Mouse (Mus musculus): ENCODE data around the gene Bsg.
"Not testable (repeated sequence)": the region's sequence is repeated elsewhere in the genome, so short reads cannot be mapped to it uniquely, and the experiment has no call there.

Gene Bsg

DNA sequence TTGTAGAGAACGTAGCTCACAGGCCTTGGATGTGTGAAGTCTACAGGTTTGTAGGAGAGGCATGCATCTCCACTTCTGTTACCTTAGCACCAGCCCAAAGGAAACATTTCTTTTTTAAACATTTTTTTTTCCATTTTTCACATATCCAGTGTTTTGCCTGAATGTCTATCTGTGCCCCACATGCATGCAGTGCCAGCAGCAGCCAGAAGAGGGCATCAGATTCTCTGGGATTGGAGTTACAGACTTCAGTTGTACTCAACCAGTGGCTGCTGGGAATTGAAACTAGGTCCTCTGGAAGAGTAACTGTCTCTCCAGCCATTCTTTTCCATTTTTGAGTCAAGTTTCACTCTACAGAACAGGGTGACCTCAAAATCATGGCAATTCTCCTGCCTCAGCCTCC is 28.2 kb downstream of the Bsg start:
- DNase-seq (ENCODE audit: low spot score): no peak

DNA sequence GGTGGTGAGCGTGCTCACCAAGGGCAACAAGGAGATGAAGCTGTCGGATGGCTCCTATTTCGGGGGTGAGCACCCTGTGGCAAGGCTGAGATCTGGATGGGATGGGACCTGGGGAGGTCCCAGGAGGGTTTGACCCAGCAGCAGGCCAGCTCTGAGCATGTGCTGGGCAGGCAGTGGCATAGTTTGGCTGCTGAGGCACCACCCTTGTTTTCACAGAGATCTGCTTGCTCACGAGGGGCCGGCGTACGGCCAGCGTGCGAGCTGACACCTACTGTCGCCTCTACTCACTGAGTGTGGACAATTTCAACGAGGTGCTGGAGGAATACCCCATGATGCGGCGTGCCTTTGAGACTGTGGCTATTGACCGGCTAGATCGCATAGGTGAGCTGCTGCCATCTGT is 29.6 kb downstream of the Bsg start:
- DNase-seq (ENCODE audit: low spot score): no peak

GRCm38 (mm10) chr10:79735361-79735760 is 31.1 kb downstream of the Bsg start:
- no peak for DNase-seq (ENCODE audit: low spot score)

DNA sequence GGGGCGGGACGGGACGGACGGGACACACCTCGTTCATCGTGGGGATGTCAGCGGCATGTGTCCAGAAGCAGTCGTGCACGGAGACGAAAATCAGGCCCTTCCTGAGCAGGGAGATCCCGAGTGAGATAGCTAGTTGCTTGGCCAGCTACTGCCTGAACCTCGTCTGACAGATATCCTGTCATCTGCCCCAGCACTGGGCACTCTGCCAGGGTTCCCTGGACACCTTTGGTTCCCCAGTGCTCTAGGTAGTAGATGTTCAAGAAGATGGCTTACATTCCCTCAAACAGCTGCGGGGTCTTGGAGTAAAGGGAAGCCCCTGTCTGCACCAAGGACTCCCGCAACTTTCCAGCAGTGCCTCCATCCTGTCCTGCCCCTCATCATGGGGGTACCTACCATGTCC is 32.4 kb downstream of the Bsg start:
- no peak for DNase-seq (ENCODE audit: low spot score)

GRCm38 (mm10) chr10:79738259-79738658 is 34.0 kb downstream of the Bsg start:
- DNase-seq (ENCODE audit: low spot score): no peak

GRCm38 (mm10) chr10:79739234-79739633 is 34.9 kb downstream of the Bsg start:
- no peak for DNase-seq (ENCODE audit: low spot score)

GRCm38 (mm10) chr10:79740863-79741262 is 36.6 kb downstream of the Bsg start:
- peak; percentile 45 for DNase-seq (ENCODE audit: low spot score)

DNA sequence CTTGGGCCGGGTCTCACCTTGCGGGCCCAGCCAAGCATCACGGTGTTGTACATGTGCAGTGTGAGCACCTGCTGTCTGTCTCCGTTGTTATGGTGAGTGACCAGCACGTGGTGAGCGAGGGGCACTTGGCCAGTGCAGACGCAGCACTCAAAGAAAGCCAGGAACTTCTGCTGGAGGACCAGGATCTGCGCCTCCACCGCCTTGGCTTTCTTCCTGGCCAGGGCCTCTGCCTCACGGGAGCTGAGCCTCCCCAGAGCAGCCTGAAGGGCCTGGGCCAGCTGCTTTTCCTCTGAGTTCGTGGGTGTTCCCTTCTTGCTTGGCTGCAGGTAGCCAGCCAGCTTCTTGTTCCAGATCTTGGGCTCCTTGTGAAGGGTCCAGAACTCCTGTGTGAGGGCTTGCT is 38.9 kb downstream of the Bsg start:
- no peak for DNase-seq (ENCODE audit: low spot score)

GRCm38 (mm10) chr10:79743650-79744365 is 39.5 kb downstream of the Bsg start:
- DNase-seq (ENCODE audit: low spot score): no peak

DNA sequence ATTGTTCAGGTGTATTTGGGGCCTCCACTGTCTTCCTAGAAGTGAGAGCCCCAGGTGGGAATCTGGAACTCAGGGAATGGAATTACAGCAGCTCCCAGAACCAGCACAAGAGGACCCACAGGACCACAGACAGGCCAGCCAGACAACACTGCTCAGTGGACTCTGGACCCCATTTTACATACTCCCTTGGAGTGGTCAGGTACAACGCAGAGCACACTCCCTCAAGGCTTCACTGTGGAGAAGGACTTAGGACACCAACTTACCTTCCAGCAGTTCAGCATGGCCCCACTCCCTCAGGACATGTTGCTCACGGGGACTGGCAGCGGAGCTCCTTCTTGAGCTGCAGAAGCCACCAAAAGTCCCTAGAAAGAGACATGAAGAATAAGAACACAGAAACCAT is 41.1 kb downstream of the Bsg start:
- no peak for DNase-seq (ENCODE audit: low spot score)

DNA sequence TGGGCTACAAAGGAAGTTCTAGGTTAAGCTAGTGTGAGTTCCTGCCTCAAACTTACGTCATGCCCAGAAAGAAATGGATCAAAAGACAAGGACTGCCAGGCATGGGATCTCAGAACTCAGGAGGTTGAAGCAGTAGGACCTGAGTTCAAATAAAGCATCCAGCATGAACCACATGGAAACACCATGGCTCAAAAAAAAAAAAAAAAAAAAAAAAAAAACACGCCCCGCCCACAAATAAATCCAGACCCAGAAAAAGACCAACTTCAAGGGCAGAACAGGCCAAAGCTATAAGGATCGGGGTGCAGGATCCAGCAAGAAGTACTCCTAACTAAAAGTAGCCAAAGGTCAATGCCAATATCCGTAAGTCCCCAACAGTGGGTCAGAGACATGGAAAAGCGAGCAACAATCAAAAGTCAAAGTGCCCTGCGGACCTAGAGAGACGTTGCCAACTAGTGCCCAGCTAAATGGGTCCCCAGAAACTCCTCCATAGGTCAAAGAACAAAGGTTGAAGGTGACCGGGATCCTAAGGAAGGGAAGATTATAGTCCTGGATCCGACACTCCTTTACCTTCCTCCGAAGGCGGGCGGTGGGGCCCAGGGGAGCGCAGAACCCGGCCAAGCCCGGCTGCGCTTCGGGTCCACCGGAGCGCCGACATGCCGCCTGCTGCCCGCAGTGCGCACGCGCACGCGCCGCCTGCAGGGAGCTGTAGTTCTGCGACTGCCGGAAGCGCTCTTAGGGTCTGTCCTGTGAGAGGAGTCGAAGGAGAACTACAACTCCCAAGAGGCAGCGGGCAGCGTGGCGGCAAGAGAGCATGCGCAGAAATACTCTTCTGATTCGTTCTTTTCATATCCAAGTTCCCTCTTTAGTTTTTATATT is 41.8 kb downstream of the Bsg start, which contains the start of gene Polrmt:
Gene Polrmt, minus strand, starts transcription at position 684 of the 876 bp plus-strand sequence.
- DNase-seq (ENCODE audit: low spot score): peak; percentile 99

DNA sequence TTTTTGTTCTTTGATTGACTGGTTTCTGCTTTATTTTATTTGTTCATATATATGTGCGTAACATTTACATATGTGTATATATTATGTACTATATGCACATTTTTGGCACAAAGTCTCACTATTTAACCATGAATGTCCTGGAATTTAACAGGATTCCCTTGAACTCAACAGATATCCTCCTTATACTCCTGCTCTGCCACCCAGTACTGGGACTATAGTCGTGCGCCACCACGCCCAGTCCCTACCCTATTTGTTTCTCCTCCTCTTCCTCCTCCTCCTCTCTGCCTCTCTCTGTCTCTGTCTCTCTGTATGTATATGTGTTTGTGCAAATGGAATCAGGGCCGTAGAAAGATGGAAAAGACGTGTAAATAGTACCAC is 42.5 kb downstream of the Bsg start:
- DNase-seq (ENCODE audit: low spot score): no peak

DNA sequence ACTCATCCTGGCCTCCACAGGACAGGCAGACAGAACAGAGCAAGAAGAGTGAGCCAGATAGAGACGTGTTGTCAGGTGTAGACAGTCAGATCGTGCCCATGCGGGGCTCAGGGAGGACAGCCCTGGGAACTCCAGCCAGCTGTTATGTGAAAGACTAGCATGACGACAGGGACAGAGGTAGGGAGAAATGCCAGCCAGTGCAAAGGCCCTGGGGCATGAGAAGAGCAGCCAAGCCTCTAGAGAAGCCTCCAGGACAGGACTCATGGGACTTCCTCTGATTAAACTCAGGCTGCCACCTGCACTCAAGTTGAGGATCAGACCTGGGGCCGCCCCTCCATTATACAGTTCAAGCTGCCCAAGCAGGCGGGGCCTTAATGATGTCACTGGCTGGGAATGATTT is 44.2 kb downstream of the Bsg start:
- no peak for DNase-seq (ENCODE audit: low spot score)

DNA sequence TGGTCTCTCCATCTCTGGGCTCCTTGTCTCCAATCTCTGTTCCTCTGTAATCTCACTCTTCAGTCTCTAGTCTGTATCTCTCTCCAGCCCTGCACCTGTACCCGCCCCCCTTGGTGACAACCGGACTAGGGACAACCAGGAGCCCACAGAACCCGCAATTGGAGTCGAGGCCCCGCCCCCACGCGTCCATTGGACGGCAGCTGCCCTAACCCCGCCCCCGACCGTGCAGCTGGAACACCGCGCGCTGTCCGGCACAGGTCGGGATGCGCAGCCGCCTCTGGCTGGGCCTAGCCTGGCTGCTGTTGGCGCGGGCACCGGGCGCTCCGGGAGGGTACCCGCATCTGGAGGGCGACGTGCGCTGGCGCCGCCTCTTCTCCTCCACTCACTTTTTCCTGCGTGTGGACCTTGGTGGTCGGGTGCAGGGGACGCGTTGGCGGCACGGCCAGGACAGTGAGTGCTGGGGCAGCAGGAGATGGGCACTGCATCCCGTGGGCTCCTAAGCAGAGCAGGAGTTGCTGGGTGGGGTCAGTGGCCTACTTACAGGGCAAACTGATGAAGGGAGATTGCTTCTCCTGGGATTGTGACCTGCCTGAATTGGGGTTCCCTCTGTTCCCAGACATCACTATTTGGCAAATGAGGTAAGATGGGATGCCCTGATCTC is 50.7 kb downstream of the Bsg start, which contains the start of gene Fgf22:
Gene Fgf22, plus strand, starts transcription at position 221 of the 661 bp plus-strand sequence.
- peak; percentile 85 for DNase-seq (ENCODE audit: low spot score)

DNA sequence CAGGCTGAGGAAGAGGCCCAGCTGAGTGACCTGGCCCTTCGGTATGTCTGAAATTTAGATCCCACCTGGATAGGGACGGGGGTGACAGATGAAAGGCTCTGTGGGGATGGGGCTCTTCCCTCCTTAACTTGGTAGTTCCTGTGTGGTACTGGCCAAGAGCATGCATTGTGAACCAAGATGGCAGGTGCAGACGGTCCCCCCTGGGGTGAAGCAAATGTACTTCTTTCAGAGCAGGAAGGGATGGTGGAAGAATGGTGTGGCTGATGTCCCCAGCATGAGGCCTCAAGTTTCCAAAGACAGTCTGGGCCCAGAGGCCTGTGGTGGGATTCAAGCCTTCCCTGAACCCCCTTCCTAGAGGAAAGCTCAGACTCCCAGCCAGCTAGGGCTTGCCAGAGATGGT is 51.6 kb downstream of the Bsg start:
- no peak for DNase-seq (ENCODE audit: low spot score)

GRCm38 (mm10) chr10:79756660-79757059 is 52.4 kb downstream of the Bsg start:
- no peak for DNase-seq (ENCODE audit: low spot score)

- not testable (repeated sequence) for DNase-seq (ENCODE audit: low spot score)
These were observed 55.4 kb downstream of the Bsg start for GRCm38 (mm10) chr10:79759675-79760074.

- no peak for DNase-seq (ENCODE audit: low spot score)
These were observed 56.4 kb downstream of the Bsg start for GRCm38 (mm10) chr10:79760603-79761143.
